In genomic region chr6:120618518-120619402, GRCm38 (mm10) we compare ENCODE assay signal across 18 mouse cellular contexts. TPM values are rescaled to one million over a fixed set of nuclear protein-coding genes. Genes with fewer than 3 reads are reported as not detected.
DNase-seq lines count a peak whose midpoint lies in the region; ATAC-seq and TF ChIP-seq lines count a peak whose summit lies in the region.
"Had no signal": no experiment of that assay in that cellular context is flagged by ENCODE, and none has a peak within 500 bp of the region (broad histone marks: within the 10 kb centered on the region; RNA-seq: fewer than 3 reads in every experiment).

No protein-coding gene starts in this region.

- no peak for DNase-seq in hindbrain, embryonic 14.5 days (ENCODE audit: low spot score)
- DNase-seq in layer of hippocampus, adult 2 months (ENCODE audit: low spot score in 2 of 2), result no peak
- DNase-seq in midbrain, embryonic 10.5 days (ENCODE audit: low spot score), result no peak
- DNase-seq: adrenal gland, postnatal 25 days; cerebellum, postnatal 10 days; heart, adult 2 months; heart, postnatal 4 days; kidney, adult 18-20 months; lung, postnatal 36 days; right cerebral cortex, postnatal 25 days had no signal

- no peak overlapping the region for H3K4me2 ChIP-seq in intestine, embryonic 15.5 days (replicated peaks)
- H3K4me2 ChIP-seq in intestine, postnatal 0 days (replicated peaks; ENCODE audit: low read depth), result no peak overlapping the region
- H3K4me2 ChIP-seq in stomach, embryonic 15.5 days, result no peak overlapping the region
- H3K4me2 ChIP-seq in hindbrain, embryonic 14.5 days (replicated peaks), result no peak overlapping the region
- H3K4me2 ChIP-seq: limb, embryonic 12.5 days; neural tube, embryonic 13.5 days had no signal

- H3K9me3 ChIP-seq in intestine, embryonic 15.5 days, result no peaks in the 10 kb centered on the region
- no peaks in the 10 kb centered on the region for H3K9me3 ChIP-seq in intestine, postnatal 0 days (ENCODE audit: control insufficient read depth)
- no peaks in the 10 kb centered on the region for H3K9me3 ChIP-seq in stomach, embryonic 15.5 days
- no peaks in the 10 kb centered on the region for H3K9me3 ChIP-seq in hindbrain, embryonic 14.5 days (ENCODE audit: control insufficient read depth, low read length)
- H3K9me3 ChIP-seq in midbrain, embryonic 10.5 days (replicated peaks), result no peaks in the 10 kb centered on the region
- H3K9me3 ChIP-seq: limb, embryonic 12.5 days; neural tube, embryonic 13.5 days had no signal

- 68% methylated on average over 4 of the region's 4 CpGs for WGBS in intestine, embryonic 15.5 days
- WGBS in intestine, postnatal 0 days, result 53% methylated on average over 4 of the region's 4 CpGs
- WGBS in stomach, embryonic 15.5 days, result 63% methylated on average over 4 of the region's 4 CpGs
- WGBS in hindbrain, embryonic 14.5 days, result 70% methylated on average over 4 of the region's 4 CpGs
- 69% methylated on average over 4 of the region's 4 CpGs for WGBS in midbrain, embryonic 10.5 days

- no peaks in the 10 kb centered on the region for H3K36me3 ChIP-seq in intestine, embryonic 15.5 days
- no peaks in the 10 kb centered on the region for H3K36me3 ChIP-seq in intestine, postnatal 0 days (ENCODE audit: control insufficient read depth, insufficient read depth)
- no peaks in the 10 kb centered on the region for H3K36me3 ChIP-seq in stomach, embryonic 15.5 days
- no peaks in the 10 kb centered on the region for H3K36me3 ChIP-seq in hindbrain, embryonic 14.5 days (replicated peaks; ENCODE audit: control insufficient read depth, insufficient read depth)
- no peaks in the 10 kb centered on the region for H3K36me3 ChIP-seq in midbrain, embryonic 10.5 days
- H3K36me3 ChIP-seq: limb, embryonic 12.5 days; neural tube, embryonic 13.5 days had no signal

- H3K4me3 ChIP-seq in intestine, embryonic 15.5 days (replicated peaks), result no peak overlapping the region
- no peak overlapping the region for H3K4me3 ChIP-seq in intestine, postnatal 0 days (ENCODE audit: low read depth, low read length)
- no peak overlapping the region for H3K4me3 ChIP-seq in stomach, embryonic 15.5 days (replicated peaks)
- no peak overlapping the region for H3K4me3 ChIP-seq in hindbrain, embryonic 14.5 days (replicated peaks; ENCODE audit: low read length)
- no peak overlapping the region for H3K4me3 ChIP-seq in layer of hippocampus, adult 2 months
- H3K4me3 ChIP-seq in midbrain, embryonic 10.5 days, result no peak overlapping the region
- H3K4me3 ChIP-seq: heart, adult 2 months; limb, embryonic 12.5 days; neural tube, embryonic 13.5 days had no signal

- no peak overlapping the region for H3K27ac ChIP-seq in intestine, embryonic 15.5 days
- no peak overlapping the region for H3K27ac ChIP-seq in intestine, postnatal 0 days (ENCODE audit: low read depth, low read length)
- no peak overlapping the region for H3K27ac ChIP-seq in stomach, embryonic 15.5 days
- no peak overlapping the region for H3K27ac ChIP-seq in hindbrain, embryonic 14.5 days
- H3K27ac ChIP-seq in layer of hippocampus, adult 2 months, result no peak overlapping the region
- H3K27ac ChIP-seq in midbrain, embryonic 10.5 days (replicated peaks), result no peak overlapping the region
- H3K27ac ChIP-seq: heart, adult 2 months; limb, embryonic 12.5 days; neural tube, embryonic 13.5 days had no signal

- no peak overlapping the region for H3K9ac ChIP-seq in intestine, embryonic 15.5 days
- no peak overlapping the region for H3K9ac ChIP-seq in intestine, postnatal 0 days (ENCODE audit: low read depth, low read length)
- no peak overlapping the region for H3K9ac ChIP-seq in stomach, embryonic 15.5 days
- H3K9ac ChIP-seq in hindbrain, embryonic 14.5 days, result no peak overlapping the region
- H3K9ac ChIP-seq: limb, embryonic 12.5 days; neural tube, embryonic 13.5 days had no signal

- no peaks in the 10 kb centered on the region for H3K4me1 ChIP-seq in intestine, embryonic 15.5 days (replicated peaks)
- H3K4me1 ChIP-seq in intestine, postnatal 0 days (replicated peaks; ENCODE audit: control insufficient read depth, insufficient read depth, low read length), result no peaks in the 10 kb centered on the region
- no peaks in the 10 kb centered on the region for H3K4me1 ChIP-seq in stomach, embryonic 15.5 days
- H3K4me1 ChIP-seq in hindbrain, embryonic 14.5 days (replicated peaks; ENCODE audit: control insufficient read depth, insufficient read depth, low read length), result no peaks in the 10 kb centered on the region
- H3K4me1 ChIP-seq in midbrain, embryonic 10.5 days, result peaks cover 5% of the 10 kb centered on the region; the same call in 1 of the 2 replicates
- H3K4me1 ChIP-seq: limb, embryonic 12.5 days had no signal

- no peak for TF ChIP-seq CTCF in intestine, postnatal 0 days (IDR thresholded peaks at IDR 0.05; ENCODE audit: low read depth)
- TF ChIP-seq CTCF in layer of hippocampus, adult 2 months (conservative IDR thresholded peaks at IDR 0.05), result no peak

- no peaks in the 10 kb centered on the region for H3K27me3 ChIP-seq in intestine, embryonic 15.5 days (replicated peaks)
- no peaks in the 10 kb centered on the region for H3K27me3 ChIP-seq in intestine, postnatal 0 days (replicated peaks; ENCODE audit: control insufficient read depth, insufficient read depth, low read length)
- no peaks in the 10 kb centered on the region for H3K27me3 ChIP-seq in stomach, embryonic 15.5 days (replicated peaks)
- no peaks in the 10 kb centered on the region for H3K27me3 ChIP-seq in hindbrain, embryonic 14.5 days (ENCODE audit: control insufficient read depth, insufficient read depth, low read length)
- H3K27me3 ChIP-seq in midbrain, embryonic 10.5 days (ENCODE audit: low read depth, poor library complexity, severe bottlenecking), result no peaks in the 10 kb centered on the region
- H3K27me3 ChIP-seq: limb, embryonic 12.5 days; neural tube, embryonic 13.5 days had no signal

- ATAC-seq in intestine, embryonic 15.5 days, result peak; percentile 66
- ATAC-seq in intestine, postnatal 0 days, result no peak
- peak; percentile 83 for ATAC-seq in erythroblast, adult 5-6 weeks (replicated peaks; ENCODE audit: low FRiP score, poor library complexity, severe bottlenecking)
- peak; percentile 62 for ATAC-seq in megakaryocyte progenitor cell, adult 5-6 weeks (replicated peaks; ENCODE audit: poor library complexity)
- ATAC-seq in stomach, embryonic 15.5 days (ENCODE audit: insufficient read depth, low FRiP score, low read depth), result peak; percentile 70; the same call in 1 of the 2 replicates
- no peak for ATAC-seq in hindbrain, embryonic 14.5 days (ENCODE audit: low FRiP score)
- ATAC-seq: midbrain, embryonic 16.5 days had no signal

RNA-seq across cellular contexts. Expression of gene Cecr2, which starts 47.4 kb away (rescaled TPM):
- 0.88 and 1.2 TPM in 2 replicates for polyA plus RNA-seq in intestine, embryonic 15.5 days (2015; fragmentation: Nextera tagmentation; extraction: Ambion mirVana)
- 0.13 and 0.26 TPM in 2 replicates for polyA plus RNA-seq in intestine, postnatal 0 days (2015; fragmentation: Nextera tagmentation; extraction: Ambion mirVana)
- 13.1 and 19.2 TPM in 2 replicates for total RNA-seq in erythroblast, adult 5-6 weeks (2015; ENCODE audit: low replicate concordance)
- 17.0 and 25.6 TPM in 2 replicates for total RNA-seq in erythroblast, adult 5-6 weeks (2017; ENCODE audit: low replicate concordance)
- 0.42 and 1.3 TPM in 2 replicates for total RNA-seq in megakaryocyte progenitor cell, adult 5-6 weeks (2015)
- 0.12 and 1.8 TPM in 2 replicates for total RNA-seq in megakaryocyte progenitor cell, adult 5-6 weeks (2017)
- 1.5 and 1.9 TPM in 2 replicates for polyA plus RNA-seq in stomach, embryonic 15.5 days (2015; fragmentation: Nextera tagmentation; extraction: Ambion mirVana)
- polyA plus RNA-seq in hindbrain, embryonic 14.5 days (2014; fragmentation: Nextera tagmentation; extraction: Ambion mirVana), result 3.7 and 4.7 TPM in 2 replicates
- 10 to 100 TPM; 10.0 to 11.8 TPM for total RNA-seq in layer of hippocampus, adult 2 months (2021)
- polyA plus RNA-seq in midbrain, embryonic 10.5 days (2016; fragmentation: Nextera tagmentation; extraction: Ambion mirVana), result 13.4 and 14.6 TPM in 2 replicates

Comparison
In these comparisons a context has a peak if more than half of its experiments do, and no peak if none do; other contexts are left out.
1. ATAC-seq: peak in intestine, embryonic 15.5 days (single experiment), erythroblast, adult 5-6 weeks (single experiment), megakaryocyte progenitor cell, adult 5-6 weeks (single experiment) and stomach, embryonic 15.5 days (single experiment); none in intestine, postnatal 0 days (single experiment) and hindbrain, embryonic 14.5 days (single experiment).